Mouse (Mus musculus): Measurements from ENCODE around the gene Tuba1c.

- TF ChIP-seq CTCF (IDR thresholded peaks at IDR 0.05; ENCODE audit: low read depth) (no peak), EP300 (optimal IDR thresholded peaks at IDR 0.05) (no peak)
Observed at GRCm38 (mm10) chr15:99038025-99038424, 8.3 kb downstream of the Tuba1c start.
